Mouse (Mus musculus) neural tube, embryonic 13.5 days (tissue): ENCODE data around the gene Nfya. TPM values are rescaled to one million over a fixed set of nuclear protein-coding genes. Genes with fewer than 3 reads are reported as not detected.
"Not testable (repeated sequence)": the region's sequence is repeated elsewhere in the genome, so short reads cannot be mapped to it uniquely, and the experiment has no call there.

Source experiments
- ATAC-seq: fragments of 200-750 bp; cut with Nextera tagmentation; 2 replicates; pipeline ENCODE4 v1.8.0; 2017; ENCODE audit warnings: low read depth, mild to moderate bottlenecking, moderate TSS enrichment, moderate library complexity
- H3K27ac ChIP-seq: fragments of 300-500 bp; sonication (generic); replicated peaks from 2 replicates; pipeline ENCODE4 v1.5.1; 2015; ENCODE audit warnings: moderate library complexity, mild to moderate bottlenecking, inconsistent platforms
- H3K27me3 ChIP-seq: fragments of 300-500 bp; sonication (generic); 2 replicates; pipeline ENCODE4 v1.6.1; 2015; ENCODE audit warnings: mild to moderate bottlenecking, inconsistent platforms
- H3K36me3 ChIP-seq: fragments of 300-500 bp; sonication (generic); 2 replicates; pipeline ENCODE4 v1.6.1; 2015; ENCODE audit warnings: mild to moderate bottlenecking, inconsistent platforms
- H3K4me1 ChIP-seq: fragments of 300-500 bp; sonication (generic); replicated peaks from 2 replicates; pipeline ENCODE4 v1.6.1; 2015; ENCODE audit warnings: inconsistent platforms
- H3K4me2 ChIP-seq: fragments of 300-500 bp; sonication (generic); 2 replicates; pipeline ENCODE4 v1.6.1; 2015; ENCODE audit warnings: inconsistent platforms, mild to moderate bottlenecking, moderate library complexity
- H3K4me3 ChIP-seq: fragments of 300-500 bp; sonication (generic); 2 replicates; pipeline ENCODE4 v1.5.1; 2015; ENCODE audit warnings: mild to moderate bottlenecking, inconsistent platforms
- H3K9ac ChIP-seq: fragments of 300-500 bp; sonication (generic); 2 replicates; pipeline ENCODE4 v1.6.1; 2015; ENCODE audit warnings: moderate library complexity, mild to moderate bottlenecking, inconsistent platforms
- H3K9me3 ChIP-seq: fragments of 300-500 bp; sonication (generic); 2 replicates; pipeline ENCODE4 v1.6.1; 2016; ENCODE audit warnings: inconsistent platforms
- WGBS: fragments of 180-500 bp; shearing (Covaris S2); methylation state at CpG from one replicate; pipeline ENCODE4 v1.1.7; 2015; 5-methylcytosine and 5-hydroxymethylcytosine counted together
- polyA plus RNA-seq: library from polyadenylated mRNA; unstranded; fragments of >200 nt; fragmentation: Nextera tagmentation; extraction: Ambion mirVana; gene quantifications from 2 replicates; pipeline ENCODE4 v1.2.1, GENCODE M21; 2015

The Nfya gene
- polyA plus RNA-seq, 1 experiment from 2014 or later, result 12.1 TPM

- Histone ChIP-seq H3K4me2 (no peak overlapping the region), H3K27ac (no peak overlapping the region), H3K9ac (no peak overlapping the region), H3K27me3 (no peaks in the 10 kb centered on the region), H3K4me1 (no peaks in the 10 kb centered on the region), H3K4me3 (no peak overlapping the region), H3K36me3 (no peaks in the 10 kb centered on the region), H3K9me3 (no peaks in the 10 kb centered on the region)
- WGBS, result 95% methylated on average over 1 of the region's 1 CpGs
- ATAC-seq, result no peak
Observed at GRCm38 (mm10) chr17:48376102-48376501, 33.6 kb downstream of the Nfya start.

GRCm38 (mm10) chr17:48372987-48373386 lies 36.7 kb downstream of the Nfya start:
- Histone ChIP-seq H3K9me3 (no peaks in the 10 kb centered on the region), H3K4me3 (no peak overlapping the region), H3K4me2 (no peak overlapping the region), H3K4me1 (no peaks in the 10 kb centered on the region), H3K27me3 (no peaks in the 10 kb centered on the region), H3K9ac (no peak overlapping the region), H3K36me3 (no peaks in the 10 kb centered on the region), H3K27ac (no peak overlapping the region)
- 82% methylated on average over 8 of the region's 8 CpGs for WGBS
- ATAC-seq, result no peak

- H3K9ac ChIP-seq, result no peak overlapping the region
- no peak for ATAC-seq
- H3K4me1 ChIP-seq, result no peaks in the 10 kb centered on the region
- no peak overlapping the region for H3K27ac ChIP-seq
- H3K27me3 ChIP-seq, result no peaks in the 10 kb centered on the region
- H3K4me2 ChIP-seq, result no peak overlapping the region
- no peaks in the 10 kb centered on the region for H3K9me3 ChIP-seq
- H3K36me3 ChIP-seq, result no peaks in the 10 kb centered on the region
- H3K4me3 ChIP-seq, result no peak overlapping the region
Observed at GRCm38 (mm10) chr17:48371621-48372020, 38.1 kb downstream of the Nfya start.

GRCm38 (mm10) chr17:48366806-48367205 lies 42.9 kb downstream of the Nfya start:
- no peaks in the 10 kb centered on the region for H3K36me3 ChIP-seq
- no peak overlapping the region for H3K9ac ChIP-seq
- no peak overlapping the region for H3K4me3 ChIP-seq
- no peak overlapping the region for H3K4me2 ChIP-seq
- no peaks in the 10 kb centered on the region for H3K4me1 ChIP-seq
- no peak for ATAC-seq
- no peaks in the 10 kb centered on the region for H3K9me3 ChIP-seq
- no peaks in the 10 kb centered on the region for H3K27me3 ChIP-seq
- no peak overlapping the region for H3K27ac ChIP-seq
- WGBS, result 75% methylated on average over 5 of the region's 5 CpGs

- no peak overlapping the region for H3K9ac ChIP-seq
- H3K4me1 ChIP-seq, result no peaks in the 10 kb centered on the region
- H3K36me3 ChIP-seq, result no peaks in the 10 kb centered on the region
- no peak overlapping the region for H3K27ac ChIP-seq
- WGBS, result 74% methylated on average over 9 of the region's 9 CpGs
- no peaks in the 10 kb centered on the region for H3K9me3 ChIP-seq
- H3K27me3 ChIP-seq, result no peaks in the 10 kb centered on the region
- no peak overlapping the region for H3K4me3 ChIP-seq
- ATAC-seq, result no peak
- H3K4me2 ChIP-seq, result no peak overlapping the region
Observed at GRCm38 (mm10) chr17:48365511-48366155, 44.1 kb downstream of the Nfya start.

- no peaks in the 10 kb centered on the region for H3K9me3 ChIP-seq
- no peak overlapping the region for H3K9ac ChIP-seq
- no peak for ATAC-seq
- H3K27ac ChIP-seq, result no peak overlapping the region
- no peak overlapping the region for H3K4me3 ChIP-seq
- H3K4me1 ChIP-seq, result no peaks in the 10 kb centered on the region
- no peaks in the 10 kb centered on the region for H3K36me3 ChIP-seq
- H3K4me2 ChIP-seq, result no peak overlapping the region
- WGBS, result 79% methylated on average over 6 of the region's 6 CpGs
- no peaks in the 10 kb centered on the region for H3K27me3 ChIP-seq
Observed at GRCm38 (mm10) chr17:48363421-48363965, 46.2 kb downstream of the Nfya start.

GRCm38 (mm10) chr17:48362966-48363365 lies 46.7 kb downstream of the Nfya start:
- 87% methylated on average over 8 of the region's 8 CpGs for WGBS
- Histone ChIP-seq H3K27ac (no peak overlapping the region), H3K36me3 (no peaks in the 10 kb centered on the region), H3K4me3 (no peak overlapping the region), H3K9ac (no peak overlapping the region), H3K9me3 (no peaks in the 10 kb centered on the region), H3K4me2 (no peak overlapping the region), H3K27me3 (no peaks in the 10 kb centered on the region), H3K4me1 (no peaks in the 10 kb centered on the region)
- ATAC-seq, result no peak

- no peak for ATAC-seq
- no peaks in the 10 kb centered on the region for H3K9me3 ChIP-seq
- WGBS, result 79% methylated on average over 3 of the region's 3 CpGs
Observed at GRCm38 (mm10) chr17:48362346-48362745, 47.4 kb downstream of the Nfya start.

GRCm38 (mm10) chr17:48360462-48360861 lies 49.2 kb downstream of the Nfya start:
- WGBS, result 83% methylated on average over 4 of the region's 4 CpGs
- Histone ChIP-seq H3K36me3 (no peaks in the 10 kb centered on the region), H3K27me3 (no peaks in the 10 kb centered on the region), H3K9ac (no peak overlapping the region), H3K9me3 (no peaks in the 10 kb centered on the region), H3K4me2 (no peak overlapping the region), H3K4me3 (no peak overlapping the region), H3K4me1 (no peaks in the 10 kb centered on the region), H3K27ac (no peak overlapping the region)
- ATAC-seq, result no peak

More at GRCm38 (mm10) chr17:48362346-48362745, 47.4 kb downstream of the Nfya start:
- no peak overlapping the region for H3K27ac ChIP-seq
- H3K4me1 ChIP-seq, result no peaks in the 10 kb centered on the region
- H3K4me2 ChIP-seq, result no peak overlapping the region
- no peaks in the 10 kb centered on the region for H3K36me3 ChIP-seq
- no peak overlapping the region for H3K9ac ChIP-seq
- H3K27me3 ChIP-seq, result no peaks in the 10 kb centered on the region
- H3K4me3 ChIP-seq, result no peak overlapping the region

GRCm38 (mm10) chr17:48359616-48360015 lies 50.1 kb downstream of the Nfya start, which contains the start of gene Treml1:
Gene Treml1 (plus strand): TSS chr17:48359916.
- no peak for ATAC-seq
- no peak within 1 kb of the TSS for H3K9ac ChIP-seq
- no peak within 1 kb of the TSS for H3K4me2 ChIP-seq
- H3K9me3 ChIP-seq, result no peaks in the 10 kb centered on the region
- no peaks in the 10 kb centered on the region for H3K27me3 ChIP-seq
- no peak within 1 kb of the TSS for H3K4me3 ChIP-seq
- WGBS, result 87% methylated on average over 7 of the region's 7 CpGs
- H3K4me1 ChIP-seq, result no peaks in the 10 kb centered on the region
- no peaks in the 10 kb centered on the region for H3K36me3 ChIP-seq
- H3K27ac ChIP-seq, result no peak within 1 kb of the TSS

- 41% methylated on average over 2 of the region's 2 CpGs for WGBS
- Histone ChIP-seq H3K27ac (no peak overlapping the region), H3K27me3 (no peaks in the 10 kb centered on the region), H3K4me2 (no peak overlapping the region), H3K4me1 (no peaks in the 10 kb centered on the region), H3K36me3 (no peaks in the 10 kb centered on the region), H3K9me3 (no peaks in the 10 kb centered on the region), H3K4me3 (no peak overlapping the region), H3K9ac (no peak overlapping the region)
- ATAC-seq, result no peak
Observed at GRCm38 (mm10) chr17:48357892-48358291, 51.8 kb downstream of the Nfya start.

GRCm38 (mm10) chr17:48355822-48356221 lies 53.9 kb downstream of the Nfya start:
- no peaks in the 10 kb centered on the region for H3K4me1 ChIP-seq
- ATAC-seq, result no peak
- H3K27ac ChIP-seq, result no peak overlapping the region
- WGBS, result 87% methylated on average over 3 of the region's 3 CpGs
- no peak overlapping the region for H3K4me3 ChIP-seq
- no peaks in the 10 kb centered on the region for H3K27me3 ChIP-seq
- no peaks in the 10 kb centered on the region for H3K36me3 ChIP-seq
- H3K9ac ChIP-seq, result no peak overlapping the region
- H3K9me3 ChIP-seq, result no peaks in the 10 kb centered on the region
- H3K4me2 ChIP-seq, result no peak overlapping the region

GRCm38 (mm10) chr17:48352976-48353375 lies 56.7 kb downstream of the Nfya start:
- H3K27ac ChIP-seq, H3K27me3 ChIP-seq, ATAC-seq, H3K9me3 ChIP-seq, H3K4me3 ChIP-seq, H3K4me2 ChIP-seq, H3K9ac ChIP-seq, H3K36me3 ChIP-seq, H3K4me1 ChIP-seq: not testable (repeated sequence)
- WGBS, result 68% methylated on average over 7 of the region's 7 CpGs
